16 mouse cellular contexts compared by ENCODE assay signal in genomic region chr7:37818631-37819340, GRCm38 (mm10). TPM values are rescaled to one million over a fixed set of nuclear protein-coding genes. Genes with fewer than 3 reads are reported as not detected.
"Had no signal": no experiment of that assay in that cellular context is flagged by ENCODE, and none has a peak within 500 bp of the region (broad histone marks: within the 10 kb centered on the region; RNA-seq: fewer than 3 reads in every experiment).

No protein-coding gene starts in this region.

- H3K27me3 ChIP-seq: neural tube, embryonic 15.5 days; stomach, embryonic 15.5 days had no signal

- H3K4me3 ChIP-seq: neural tube, embryonic 15.5 days; stomach, embryonic 15.5 days had no signal

- H3K4me2 ChIP-seq: neural tube, embryonic 15.5 days; stomach, embryonic 15.5 days had no signal

- H3K9me3 ChIP-seq: neural tube, embryonic 15.5 days; stomach, embryonic 15.5 days had no signal

- DNase-seq: retina, postnatal 1 day; right cerebral cortex, adult 18-20 months; right cerebral cortex, postnatal 14 days; right cerebral cortex, postnatal 25 days; right cerebral cortex, postnatal 4 days; spleen, adult 18-20 months; thymus, adult 18-20 months; thymus, adult 2 months; thymus, postnatal 14 days; thymus, postnatal 25 days; thymus, postnatal 36 days; thymus, postnatal 4 days had no signal

- H3K4me1 ChIP-seq: neural tube, embryonic 15.5 days had no signal

- H3K27ac ChIP-seq: neural tube, embryonic 15.5 days; stomach, embryonic 15.5 days; stomach, postnatal 0 days had no signal

- H3K36me3 ChIP-seq: neural tube, embryonic 15.5 days; stomach, embryonic 15.5 days had no signal

- H3K9ac ChIP-seq: neural tube, embryonic 15.5 days; stomach, embryonic 15.5 days had no signal

RNA-seq across cellular contexts. Expression of gene Zfp536, which starts 45.3 kb away (rescaled TPM):
- total RNA-seq: neutrophil, adult 5-6 weeks had no signal
